Mouse (Mus musculus) heart, embryonic 10.5 days (tissue): Measurements from ENCODE around the gene Rd3. TPM values are rescaled to one million over a fixed set of nuclear protein-coding genes. Genes with fewer than 3 reads are reported as not detected.

Experiments used
- DNase-seq: peaks from one replicate; pipeline ENCODE4 v3.0.0-alpha.2; 2017; ENCODE audit warnings: low spot score
- H3K27ac ChIP-seq: fragments of 300-500 bp; sonication (generic); 2 replicates; pipeline ENCODE4 v1.5.1; 2016; ENCODE audit warnings: mild to moderate bottlenecking
- H3K27me3 ChIP-seq: fragments of 300-500 bp; sonication (generic); 2 replicates; pipeline ENCODE4 v1.6.1; 2016; ENCODE audit warnings: mild to moderate bottlenecking; ENCODE audit not compliant: poor library complexity, insufficient read depth, severe bottlenecking
- H3K36me3 ChIP-seq: fragments of 300-500 bp; sonication (generic); 2 replicates; pipeline ENCODE4 v1.6.1; 2016; ENCODE audit warnings: mild to moderate bottlenecking, moderate library complexity
- H3K4me1 ChIP-seq: fragments of 300-500 bp; sonication (generic); 2 replicates; pipeline ENCODE4 v1.6.1; 2016; ENCODE audit warnings: mild to moderate bottlenecking
- H3K4me3 ChIP-seq: fragments of 300-500 bp; sonication (generic); 2 replicates; pipeline ENCODE4 v1.5.1; 2016; ENCODE audit warnings: mild to moderate bottlenecking, moderate library complexity
- H3K9me3 ChIP-seq: fragments of 300-500 bp; sonication (generic); 2 replicates; pipeline ENCODE4 v1.6.1; 2016; ENCODE audit warnings: mild to moderate bottlenecking, moderate library complexity
- microRNA-seq: library from miRNA; unstranded; fragments of <30 nt; microRNA quantifications from one replicate; pipeline ENCODE4, GENCODE M21; 2017
- polyA plus RNA-seq: library from polyadenylated mRNA; unstranded; fragments of >200 nt; fragmentation: Nextera tagmentation; extraction: Ambion mirVana; gene quantifications from 2 replicates; pipeline ENCODE4 v1.2.1, GENCODE M21; 2016

Gene Rd3
- polyA plus RNA-seq, 1 experiment from 2014 or later, result 0.19 TPM

DNA sequence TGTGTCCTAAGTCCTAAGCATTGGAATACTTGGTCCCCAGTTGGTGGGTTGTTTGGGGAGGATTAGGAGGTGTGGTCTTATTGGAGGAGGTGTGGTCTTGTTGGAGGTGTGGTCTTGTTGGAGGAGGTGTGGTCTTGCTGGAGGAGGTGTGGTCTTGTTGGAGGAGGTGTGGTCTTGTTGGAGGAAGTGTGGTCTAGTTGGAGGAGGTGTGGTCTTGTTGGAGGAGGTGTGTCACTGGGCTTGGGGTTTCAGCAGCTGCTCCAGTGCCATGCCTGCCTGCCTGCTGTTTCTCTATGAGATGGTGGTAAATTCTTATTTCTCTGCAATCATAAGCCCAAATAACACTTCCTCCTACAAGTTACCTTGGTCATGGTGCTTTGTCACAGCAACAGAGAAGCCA, 21.9 kb downstream of the Rd3 start:
- DNase-seq, result no peak
- no peak overlapping the region for H3K27ac ChIP-seq
- no peaks in the 10 kb centered on the region for H3K9me3 ChIP-seq
- H3K27me3 ChIP-seq, result no peaks in the 10 kb centered on the region
- peaks cover 5% of the 10 kb centered on the region for H3K4me1 ChIP-seq
- H3K36me3 ChIP-seq, result peaks cover 14% of the 10 kb centered on the region; the same call in 1 of the 2 replicates
- no peak overlapping the region for H3K4me3 ChIP-seq

Small RNA genes within 50 kb of the gene (microRNA-seq; reads per million reads assigned to microRNA genes)
- not detected for gene Mir3473c

Other genes starting within 250 kb of the Rd3 start
- gene Nek2, start 155.9 kb upstream of the Rd3 start, polyA plus RNA-seq, result 41.4 and 43.0 TPM in 2 replicates
- 1.8 and 2.5 TPM in 2 replicates for gene Slc30a1, start 70.6 kb upstream of the Rd3 start, polyA plus RNA-seq
- gene Traf5, start 115.2 kb downstream of the Rd3 start, polyA plus RNA-seq, result 6.3 and 8.5 TPM in 2 replicates
- gene Rcor3, start 160.7 kb downstream of the Rd3 start, polyA plus RNA-seq, result 21.7 and 25.4 TPM in 2 replicates
- 0.14 TPM in 2 replicates for gene Kcnh1, start 213.4 kb downstream of the Rd3 start, polyA plus RNA-seq